Mouse (Mus musculus) gastrocnemius, postnatal 25 days (tissue): Measurements from ENCODE around the gene Dock7. TPM values are rescaled to one million over a fixed set of nuclear protein-coding genes. Genes with fewer than 3 reads are reported as not detected.

Experiments used
- DNase-seq: peaks from one replicate; pipeline ENCODE4 v3.0.0; 2022
- total RNA-seq, 2 experiments: library from RNA; stranded (reverse); gene quantifications; 1 replicate in 1 of 2; 2 replicates in 1 of 2; pipeline ENCODE4 v1.2.3; 2021

Dock7 gene
- total RNA-seq, 2 experiments from 2014 or later = 8.2 to 9.6 TPM

- no peak for DNase-seq
Measured at GRCm38 (mm10) chr4:99121123-99121755, 524 bp upstream of the Dock7 start.

- DNase-seq = no peak
Measured at GRCm38 (mm10) chr4:99119051-99119450, 1.7 kb downstream of the Dock7 start.

GRCm38 (mm10) chr4:99115797-99116196 is 4.9 kb downstream of the Dock7 start:
- no peak for DNase-seq

GRCm38 (mm10) chr4:99111670-99112069 is 9.0 kb downstream of the Dock7 start:
- no peak for DNase-seq

GRCm38 (mm10) chr4:99108817-99109216 is 11.9 kb downstream of the Dock7 start:
- DNase-seq = no peak

- DNase-seq = no peak
Measured at GRCm38 (mm10) chr4:99102846-99103245, 17.9 kb downstream of the Dock7 start.

- no peak for DNase-seq
Measured at GRCm38 (mm10) chr4:99100724-99101123, 20.0 kb downstream of the Dock7 start.

GRCm38 (mm10) chr4:99091777-99092176 is 28.9 kb downstream of the Dock7 start:
- DNase-seq = no peak

GRCm38 (mm10) chr4:99091151-99091701 is 29.5 kb downstream of the Dock7 start:
- no peak for DNase-seq

- DNase-seq = no peak
Measured at GRCm38 (mm10) chr4:99087760-99088485, 32.8 kb downstream of the Dock7 start.

GRCm38 (mm10) chr4:99083862-99084261 is 36.9 kb downstream of the Dock7 start:
- no peak for DNase-seq

- no peak for DNase-seq
Measured at GRCm38 (mm10) chr4:99081169-99081568, 39.5 kb downstream of the Dock7 start.

- DNase-seq = no peak
Measured at GRCm38 (mm10) chr4:99078005-99078404, 42.7 kb downstream of the Dock7 start.

GRCm38 (mm10) chr4:99068806-99069205 is 51.9 kb downstream of the Dock7 start:
- DNase-seq = no peak

GRCm38 (mm10) chr4:99064524-99064923 is 56.2 kb downstream of the Dock7 start:
- DNase-seq = no peak

GRCm38 (mm10) chr4:99048581-99048980 is 72.1 kb downstream of the Dock7 start:
- DNase-seq = no peak

GRCm38 (mm10) chr4:99046471-99046870 is 74.2 kb downstream of the Dock7 start:
- DNase-seq = no peak

- no peak for DNase-seq
Measured at GRCm38 (mm10) chr4:99044854-99045253, 75.9 kb downstream of the Dock7 start.

- no peak for DNase-seq
Measured at GRCm38 (mm10) chr4:99032921-99033320, 87.8 kb downstream of the Dock7 start.

- no peak for DNase-seq
Measured at GRCm38 (mm10) chr4:99030686-99031085, 90.0 kb downstream of the Dock7 start, which contains the start of gene Angptl3. Gene Angptl3, plus strand, starts transcription at chr4:99030954.

- DNase-seq = no peak
Measured at GRCm38 (mm10) chr4:99028377-99028776, 92.3 kb downstream of the Dock7 start.

GRCm38 (mm10) chr4:99022221-99022620 is 98.5 kb downstream of the Dock7 start:
- no peak for DNase-seq

GRCm38 (mm10) chr4:99011039-99011438 is 109.7 kb downstream of the Dock7 start:
- no peak for DNase-seq

- no peak for DNase-seq
Measured at GRCm38 (mm10) chr4:99006319-99006718, 114.4 kb downstream of the Dock7 start.
